Mouse (Mus musculus) forebrain, embryonic 14.5 days (tissue): ENCODE measurements around the gene Baz1b. TPM values are rescaled to one million over a fixed set of nuclear protein-coding genes. Genes with fewer than 3 reads are reported as not detected.
"Not testable (repeated sequence)": the region's sequence is repeated elsewhere in the genome, so short reads cannot be mapped to it uniquely, and the experiment has no call there.

Experiments
- ATAC-seq: fragments of 200-750 bp; cut with Nextera tagmentation; 2 replicates; pipeline ENCODE4 v1.8.0; 2017; ENCODE audit warnings: mild to moderate bottlenecking, moderate library complexity
- DNase-seq: peaks from one replicate; pipeline ENCODE4 v3.0.0-alpha.2; 2015; ENCODE audit warnings: low spot score
- H3K27ac ChIP-seq: fragments of 300-500 bp; sonication (generic); 2 replicates; pipeline ENCODE4 v1.5.1; 2014; ENCODE audit warnings: low read depth, mild to moderate bottlenecking, control low read depth, low read length, moderate library complexity
- H3K27me3 ChIP-seq: fragments of 300-500 bp; sonication (generic); replicated peaks from 2 replicates; pipeline ENCODE4 v1.6.1; 2014; ENCODE audit warnings: low read length, control low read depth, mixed read lengths; ENCODE audit not compliant: control insufficient read depth, insufficient read depth
- H3K36me3 ChIP-seq: fragments of 300-500 bp; sonication (generic); 2 replicates; pipeline ENCODE4 v1.6.1; 2014; ENCODE audit warnings: low read length, control low read depth; ENCODE audit not compliant: control insufficient read depth, insufficient read depth
- H3K4me1 ChIP-seq: fragments of 300-500 bp; sonication (generic); 2 replicates; pipeline ENCODE4 v1.6.1; 2014; ENCODE audit warnings: antibody characterized with exemption, low read length, control low read depth; ENCODE audit not compliant: control insufficient read depth, insufficient read depth
- H3K4me2 ChIP-seq: fragments of 300-500 bp; sonication (generic); 2 replicates; pipeline ENCODE4 v1.6.1; 2014; ENCODE audit warnings: mild to moderate bottlenecking, control low read depth, low read length
- H3K4me3 ChIP-seq: fragments of 300-500 bp; sonication (generic); 2 replicates; pipeline ENCODE4 v1.5.1; 2014; ENCODE audit warnings: low read depth, low read length, control low read depth
- H3K9ac ChIP-seq: fragments of 300-500 bp; sonication (generic); 2 replicates; pipeline ENCODE4 v1.6.1; 2014; ENCODE audit warnings: mild to moderate bottlenecking, low read length, control low read depth, moderate library complexity
- H3K9me3 ChIP-seq: fragments of 300-500 bp; sonication (generic); replicated peaks from 2 replicates; pipeline ENCODE4 v1.6.1; 2016; ENCODE audit warnings: low read length, control low read depth, mixed read lengths; ENCODE audit not compliant: control insufficient read depth
- WGBS: fragments of 180-500 bp; shearing (Covaris S2); extraction: QIAGEN DNeasy Blood & Tissue Kit; methylation state at CpG from one replicate; pipeline ENCODE4 v1.1.7; 2014; 5-methylcytosine and 5-hydroxymethylcytosine counted together
- polyA plus RNA-seq: library from polyadenylated mRNA; unstranded; fragments of >200 nt; fragmentation: Nextera tagmentation; extraction: Ambion mirVana; gene quantifications from 2 replicates; pipeline ENCODE4 v1.2.1, GENCODE M21; 2014

Baz1b gene
- polyA plus RNA-seq, 1 experiment from 2014 or later, result 35.5 TPM

- H3K9me3 ChIP-seq, result no peaks in the 10 kb centered on the region
- no peaks in the 10 kb centered on the region for H3K27me3 ChIP-seq
- H3K4me1 ChIP-seq, result no peaks in the 10 kb centered on the region
- H3K4me3 ChIP-seq, result no peak overlapping the region
- peaks cover 80% of the 10 kb centered on the region for H3K36me3 ChIP-seq
- WGBS, result 93% methylated on average over 3 of the region's 3 CpGs
- H3K27ac ChIP-seq, result no peak overlapping the region
- no peak overlapping the region for H3K9ac ChIP-seq
- ATAC-seq (no peak), DNase-seq (no peak)
- no peak overlapping the region for H3K4me2 ChIP-seq
Observed at GRCm38 (mm10) chr5:135202763-135203162, 15.7 kb downstream of the Baz1b start.

DNA sequence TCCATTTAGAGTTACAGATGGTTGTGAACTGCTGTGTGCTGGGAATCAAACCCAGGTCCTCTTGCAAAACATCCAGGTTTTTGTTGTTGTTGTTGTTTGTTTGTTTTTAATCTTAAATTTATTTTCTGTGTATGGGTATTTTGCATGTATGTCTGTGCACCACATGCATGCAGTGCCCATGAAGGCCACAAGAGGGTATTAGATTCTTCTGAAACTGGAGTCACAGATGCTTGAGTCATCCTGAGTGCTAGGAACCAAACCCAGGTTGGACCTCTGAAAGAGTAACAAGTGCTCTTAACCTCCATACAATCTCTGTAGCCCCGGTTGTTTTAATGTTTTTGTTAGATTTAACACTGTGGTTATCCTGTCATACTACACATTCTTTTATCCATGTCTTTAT is 21.1 kb downstream of the Baz1b start:
- no peaks in the 10 kb centered on the region for H3K9me3 ChIP-seq
- ATAC-seq (no peak), DNase-seq (no peak)
- WGBS, result 98% methylated on average over 1 of the region's 1 CpGs
- no peak overlapping the region for H3K4me3 ChIP-seq
- peaks cover 92% of the 10 kb centered on the region for H3K36me3 ChIP-seq
- no peak overlapping the region for H3K27ac ChIP-seq
- H3K4me2 ChIP-seq, result no peak overlapping the region
- H3K4me1 ChIP-seq, result no peaks in the 10 kb centered on the region
- H3K9ac ChIP-seq, result no peak overlapping the region
- H3K27me3 ChIP-seq, result no peaks in the 10 kb centered on the region

GRCm38 (mm10) chr5:135216871-135217270 is 29.8 kb downstream of the Baz1b start:
- no peak overlapping the region for H3K9ac ChIP-seq
- no peak for DNase-seq
- no peak overlapping the region for H3K27ac ChIP-seq
- no peaks in the 10 kb centered on the region for H3K4me1 ChIP-seq
- ATAC-seq, result no peak
- H3K27me3 ChIP-seq, result no peaks in the 10 kb centered on the region
- no peak overlapping the region for H3K4me3 ChIP-seq
- H3K9me3 ChIP-seq, result no peaks in the 10 kb centered on the region
- 96% methylated on average over 6 of the region's 6 CpGs for WGBS
- H3K4me2 ChIP-seq, result no peak overlapping the region
- peaks cover 95% of the 10 kb centered on the region for H3K36me3 ChIP-seq

- Histone ChIP-seq H3K27me3 (no peaks in the 10 kb centered on the region), H3K27ac (no peak overlapping the region), H3K36me3 (peaks cover 91% of the 10 kb centered on the region), H3K4me3 (no peak overlapping the region), H3K4me2 (no peak overlapping the region), H3K9ac (no peak overlapping the region), H3K9me3 (no peaks in the 10 kb centered on the region), H3K4me1 (no peaks in the 10 kb centered on the region)
- DNase-seq (no peak), ATAC-seq (no peak)
Observed at GRCm38 (mm10) chr5:135220941-135221340, 33.9 kb downstream of the Baz1b start.

- no peaks in the 10 kb centered on the region for H3K27me3 ChIP-seq
- H3K4me2 ChIP-seq, result no peak overlapping the region
- ATAC-seq, result no peak
- no peaks in the 10 kb centered on the region for H3K9me3 ChIP-seq
- H3K27ac ChIP-seq, result no peak overlapping the region
- no peak for DNase-seq
- H3K4me1 ChIP-seq, result no peaks in the 10 kb centered on the region
- H3K4me3 ChIP-seq, result no peak overlapping the region
- H3K9ac ChIP-seq, result no peak overlapping the region
- peaks cover 88% of the 10 kb centered on the region for H3K36me3 ChIP-seq
- 97% methylated on average over 7 of the region's 7 CpGs for WGBS
Observed at GRCm38 (mm10) chr5:135222066-135222465, 35.0 kb downstream of the Baz1b start.

DNA sequence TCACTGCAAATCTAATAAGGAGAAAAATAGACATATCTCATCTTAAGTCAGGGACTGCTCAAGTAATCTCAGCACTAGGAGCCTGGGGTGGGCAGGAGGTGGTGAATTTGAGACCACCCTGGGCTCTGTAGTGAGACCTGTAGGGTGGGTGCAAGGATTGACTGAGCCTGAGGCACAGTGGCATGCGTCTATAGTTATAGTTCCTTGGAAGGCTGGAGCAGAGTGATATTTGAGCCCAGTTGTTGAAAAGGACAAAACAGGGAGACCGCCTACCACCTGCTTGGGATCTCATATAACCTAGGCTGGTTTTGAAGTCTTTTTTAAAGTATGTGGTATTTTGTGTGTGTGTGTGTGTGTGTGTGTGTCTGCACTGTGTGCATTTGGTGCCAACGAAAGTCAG is 37.1 kb downstream of the Baz1b start:
- ATAC-seq, result no peak
- no peaks in the 10 kb centered on the region for H3K4me1 ChIP-seq
- H3K27me3 ChIP-seq, result no peaks in the 10 kb centered on the region
- H3K4me2 ChIP-seq, result no peak overlapping the region
- DNase-seq, result no peak
- H3K4me3 ChIP-seq, result no peak overlapping the region
- WGBS, result 91% methylated on average over 3 of the region's 3 CpGs
- no peak overlapping the region for H3K9ac ChIP-seq
- no peaks in the 10 kb centered on the region for H3K9me3 ChIP-seq
- H3K36me3 ChIP-seq, result peaks cover 87% of the 10 kb centered on the region
- H3K27ac ChIP-seq, result no peak overlapping the region

- H3K36me3 ChIP-seq, result peaks cover 91% of the 10 kb centered on the region
- H3K27me3 ChIP-seq, DNase-seq, H3K27ac ChIP-seq, H3K4me2 ChIP-seq, H3K9ac ChIP-seq, H3K4me3 ChIP-seq, H3K4me1 ChIP-seq, ATAC-seq, H3K9me3 ChIP-seq: not testable (repeated sequence)
- 95% methylated on average over 4 of the region's 4 CpGs for WGBS
Observed at GRCm38 (mm10) chr5:135225879-135226278, 38.8 kb downstream of the Baz1b start.

DNA sequence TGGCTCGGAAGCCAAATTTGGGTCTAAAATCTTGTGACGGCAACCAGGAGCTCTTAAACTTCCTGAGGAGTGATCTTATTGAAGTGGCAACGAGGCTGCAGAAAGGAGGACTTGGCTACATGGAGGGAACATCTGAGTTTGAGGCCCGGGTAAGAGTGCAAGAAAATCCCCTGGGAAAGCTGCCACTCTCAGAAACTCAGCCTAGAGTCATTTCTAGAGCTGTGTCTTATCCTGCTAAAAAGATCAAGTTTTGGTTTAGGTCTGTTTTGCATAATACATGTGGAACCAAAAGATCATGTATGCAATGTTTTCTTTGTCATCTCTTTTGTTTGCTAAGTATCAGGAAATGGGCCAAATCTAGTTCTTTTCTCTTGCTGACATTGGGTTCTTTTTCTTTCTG is 43.1 kb downstream of the Baz1b start:
- no peaks in the 10 kb centered on the region for H3K4me1 ChIP-seq
- H3K4me2 ChIP-seq, result no peak overlapping the region
- WGBS, result 90% methylated on average over 4 of the region's 4 CpGs
- no peak overlapping the region for H3K4me3 ChIP-seq
- H3K9ac ChIP-seq, result no peak overlapping the region
- ATAC-seq (no peak), DNase-seq (no peak)
- no peak overlapping the region for H3K27ac ChIP-seq
- peaks cover 93% of the 10 kb centered on the region for H3K36me3 ChIP-seq
- H3K9me3 ChIP-seq, result no peaks in the 10 kb centered on the region
- no peaks in the 10 kb centered on the region for H3K27me3 ChIP-seq

DNA sequence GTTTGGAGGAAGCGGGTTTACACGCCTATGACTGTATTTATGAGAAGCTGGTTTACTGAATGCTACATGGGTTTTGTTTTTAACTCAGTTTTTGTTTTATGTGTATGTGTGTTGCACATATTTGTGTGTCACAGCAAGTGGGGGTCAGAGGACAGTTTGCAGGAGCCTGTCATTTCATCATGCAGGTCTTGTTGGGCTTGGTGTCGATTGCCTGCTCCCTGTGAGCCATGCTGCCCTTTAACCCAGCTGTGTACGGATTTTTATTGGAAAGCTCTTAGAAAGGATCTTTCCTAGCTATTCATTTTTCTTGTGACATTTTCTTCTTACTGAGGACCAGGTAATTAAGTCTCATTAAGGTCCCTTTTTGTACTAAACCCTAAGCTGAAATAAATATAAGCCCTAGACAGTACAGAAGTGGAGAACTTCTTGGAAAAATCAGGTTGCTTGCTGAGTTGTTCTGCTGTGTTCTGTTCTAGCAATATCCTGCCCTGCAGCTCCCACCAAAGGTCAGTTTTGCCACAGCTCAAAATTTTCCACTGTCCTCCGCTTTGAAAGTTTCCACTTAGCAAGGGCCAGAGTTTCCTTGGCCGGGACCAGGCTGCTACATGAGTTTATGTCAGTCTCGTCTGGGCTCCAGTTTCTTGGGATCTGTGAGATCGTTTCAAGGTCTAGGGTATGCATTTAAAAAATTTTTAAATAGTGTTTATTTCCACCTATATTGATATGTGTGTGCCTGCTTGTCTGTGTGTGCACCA is 46.3 kb downstream of the Baz1b start:
- Histone ChIP-seq H3K27ac (no peak overlapping the region), H3K4me1 (no peaks in the 10 kb centered on the region), H3K36me3 (peaks cover 98% of the 10 kb centered on the region), H3K9ac (no peak overlapping the region), H3K27me3 (no peaks in the 10 kb centered on the region), H3K9me3 (no peaks in the 10 kb centered on the region), H3K4me2 (no peak overlapping the region), H3K4me3 (no peak overlapping the region)
- ATAC-seq (no peak), DNase-seq (no peak)
- WGBS, result 89% methylated on average over 8 of the region's 8 CpGs
